12 mouse cellular contexts compared by ENCODE assay signal in genomic region chr5:33540259-33540658, GRCm38 (mm10).
DNase-seq lines count a peak whose midpoint lies in the region; ATAC-seq lines count a peak whose summit lies in the region.
"Had no signal": no experiment of that assay in that cellular context is flagged by ENCODE, and none has a peak within 500 bp of the region (broad histone marks: within the 10 kb centered on the region; RNA-seq: fewer than 3 reads in every experiment).

No protein-coding gene starts in this region.

- no peak for ATAC-seq in kidney, embryonic 15.5 days (replicated peaks; ENCODE audit: low FRiP score)
- ATAC-seq in embryonic facial prominence, embryonic 13.5 days (ENCODE audit: insufficient number of reproducible peaks, insufficient read depth, low FRiP score, low TSS enrichment, low read depth) = no peak
- peak; percentile 24; the same call in 1 of the 2 replicates for ATAC-seq in hindbrain, embryonic 16.5 days
- ATAC-seq in neural tube, embryonic 15.5 days (ENCODE audit: low FRiP score) = peak; percentile 7; the same call in 1 of the 2 replicates
- ATAC-seq in megakaryocyte progenitor cell, adult 5-6 weeks (replicated peaks; ENCODE audit: poor library complexity) = no peak
- ATAC-seq: intestine, embryonic 15.5 days; liver, embryonic 12.5 days had no signal

- peaks cover 95% of the 10 kb centered on the region for H3K27me3 ChIP-seq in kidney, embryonic 15.5 days
- H3K27me3 ChIP-seq in embryonic facial prominence, embryonic 13.5 days = peaks cover 93% of the 10 kb centered on the region
- H3K27me3 ChIP-seq in hindbrain, embryonic 16.5 days (replicated peaks; ENCODE audit: control insufficient read depth, insufficient read depth, low read length) = peaks cover 29% of the 10 kb centered on the region
- H3K27me3 ChIP-seq in neural tube, embryonic 15.5 days (replicated peaks) = peaks cover 79% of the 10 kb centered on the region

- H3K4me3 ChIP-seq in kidney, embryonic 15.5 days (replicated peaks) = no peak overlapping the region
- no peak overlapping the region for H3K4me3 ChIP-seq in embryonic facial prominence, embryonic 13.5 days
- peak overlapping the region; percentile 2; the same call in 1 of the 2 replicates for H3K4me3 ChIP-seq in hindbrain, embryonic 16.5 days (ENCODE audit: low read length)
- H3K4me3 ChIP-seq in neural tube, embryonic 15.5 days (replicated peaks) = peak overlapping the region; percentile 13; the same call in 1 of the 2 replicates
- H3K4me3 ChIP-seq: intestine, embryonic 15.5 days; liver, embryonic 12.5 days; stomach, embryonic 15.5 days had no signal

- WGBS in kidney, embryonic 15.5 days = 33% methylated on average over 23 of the region's 23 CpGs
- 44% methylated on average over 23 of the region's 23 CpGs for WGBS in embryonic facial prominence, embryonic 13.5 days
- 33% methylated on average over 23 of the region's 23 CpGs for WGBS in hindbrain, embryonic 16.5 days
- 23% methylated on average over 23 of the region's 23 CpGs for WGBS in neural tube, embryonic 15.5 days

- no peaks in the 10 kb centered on the region for H3K36me3 ChIP-seq in kidney, embryonic 15.5 days
- no peaks in the 10 kb centered on the region for H3K36me3 ChIP-seq in embryonic facial prominence, embryonic 13.5 days
- no peaks in the 10 kb centered on the region for H3K36me3 ChIP-seq in hindbrain, embryonic 16.5 days (ENCODE audit: control insufficient read depth, insufficient read depth, low read length)
- no peaks in the 10 kb centered on the region for H3K36me3 ChIP-seq in neural tube, embryonic 15.5 days
- H3K36me3 ChIP-seq: intestine, embryonic 15.5 days; liver, embryonic 12.5 days; stomach, embryonic 15.5 days had no signal

- H3K9me3 ChIP-seq in kidney, embryonic 15.5 days (replicated peaks) = no peaks in the 10 kb centered on the region
- no peaks in the 10 kb centered on the region for H3K9me3 ChIP-seq in embryonic facial prominence, embryonic 13.5 days
- no peaks in the 10 kb centered on the region for H3K9me3 ChIP-seq in hindbrain, embryonic 16.5 days (ENCODE audit: control insufficient read depth, low read length)
- H3K9me3 ChIP-seq in neural tube, embryonic 15.5 days (replicated peaks) = no peaks in the 10 kb centered on the region
- H3K9me3 ChIP-seq: intestine, embryonic 15.5 days; liver, embryonic 12.5 days; stomach, embryonic 15.5 days had no signal

- H3K27ac ChIP-seq in kidney, embryonic 15.5 days = no peak overlapping the region
- H3K27ac ChIP-seq in embryonic facial prominence, embryonic 13.5 days = no peak overlapping the region
- no peak overlapping the region for H3K27ac ChIP-seq in hindbrain, embryonic 16.5 days (ENCODE audit: low read depth, low read length)
- H3K27ac ChIP-seq in neural tube, embryonic 15.5 days (replicated peaks) = no peak overlapping the region
- H3K27ac ChIP-seq: intestine, embryonic 15.5 days; liver, embryonic 12.5 days; macrophage; stomach, embryonic 15.5 days had no signal

- DNase-seq in kidney, postnatal 14 days = no peak
- no peak for DNase-seq in ovary, postnatal 36 days (ENCODE audit: low spot score)
- DNase-seq: heart, adult 18-20 months had no signal

- 0 out of 2 replicates have a peak overlapping the region, but pooled peaks have one; percentile 13 for H3K4me2 ChIP-seq in kidney, embryonic 15.5 days
- H3K4me2 ChIP-seq in embryonic facial prominence, embryonic 13.5 days = peak overlapping the region; percentile 12
- peak overlapping the region; percentile 47 for H3K4me2 ChIP-seq in hindbrain, embryonic 16.5 days (ENCODE audit: low read length)
- peak overlapping the region; percentile 43 for H3K4me2 ChIP-seq in neural tube, embryonic 15.5 days
- H3K4me2 ChIP-seq: intestine, embryonic 15.5 days; liver, embryonic 12.5 days; stomach, embryonic 15.5 days had no signal

- no peak overlapping the region for H3K9ac ChIP-seq in kidney, embryonic 15.5 days
- no peak overlapping the region for H3K9ac ChIP-seq in embryonic facial prominence, embryonic 13.5 days
- peak overlapping the region; percentile 39; the same call in 1 of the 2 replicates for H3K9ac ChIP-seq in hindbrain, embryonic 16.5 days (ENCODE audit: low read depth, low read length)
- H3K9ac ChIP-seq in neural tube, embryonic 15.5 days (replicated peaks) = no peak overlapping the region
- H3K9ac ChIP-seq: intestine, embryonic 15.5 days; liver, embryonic 12.5 days; stomach, embryonic 15.5 days had no signal

- H3K4me1 ChIP-seq in kidney, embryonic 15.5 days = peaks cover 19% of the 10 kb centered on the region
- no peaks in the 10 kb centered on the region; the same call in 1 of the 2 replicates for H3K4me1 ChIP-seq in embryonic facial prominence, embryonic 13.5 days
- H3K4me1 ChIP-seq in hindbrain, embryonic 16.5 days (ENCODE audit: control insufficient read depth, insufficient read depth, low read depth, low read length) = peaks cover 6% of the 10 kb centered on the region
- H3K4me1 ChIP-seq in neural tube, embryonic 15.5 days = peaks cover 50% of the 10 kb centered on the region
- H3K4me1 ChIP-seq: intestine, embryonic 15.5 days; liver, embryonic 12.5 days; stomach, embryonic 15.5 days had no signal

Comparison
In these comparisons a context has a peak if more than half of its experiments do, and no peak if none do; other contexts are left out.
1. ATAC-seq: peak in hindbrain, embryonic 16.5 days (single experiment) and neural tube, embryonic 15.5 days (single experiment); none in kidney, embryonic 15.5 days (single experiment), embryonic facial prominence, embryonic 13.5 days (single experiment) and megakaryocyte progenitor cell, adult 5-6 weeks (single experiment).
2. H3K4me3 ChIP-seq: peak in hindbrain, embryonic 16.5 days (single experiment) and neural tube, embryonic 15.5 days (single experiment); none in kidney, embryonic 15.5 days (single experiment) and embryonic facial prominence, embryonic 13.5 days (single experiment).
3. Peak in every context shown above with its lines, with median percentiles within 50 percentile points of each other: H3K4me2 ChIP-seq.